Mouse (Mus musculus): ENCODE results near the gene Adgra1.

The Adgra1 gene

DNA sequence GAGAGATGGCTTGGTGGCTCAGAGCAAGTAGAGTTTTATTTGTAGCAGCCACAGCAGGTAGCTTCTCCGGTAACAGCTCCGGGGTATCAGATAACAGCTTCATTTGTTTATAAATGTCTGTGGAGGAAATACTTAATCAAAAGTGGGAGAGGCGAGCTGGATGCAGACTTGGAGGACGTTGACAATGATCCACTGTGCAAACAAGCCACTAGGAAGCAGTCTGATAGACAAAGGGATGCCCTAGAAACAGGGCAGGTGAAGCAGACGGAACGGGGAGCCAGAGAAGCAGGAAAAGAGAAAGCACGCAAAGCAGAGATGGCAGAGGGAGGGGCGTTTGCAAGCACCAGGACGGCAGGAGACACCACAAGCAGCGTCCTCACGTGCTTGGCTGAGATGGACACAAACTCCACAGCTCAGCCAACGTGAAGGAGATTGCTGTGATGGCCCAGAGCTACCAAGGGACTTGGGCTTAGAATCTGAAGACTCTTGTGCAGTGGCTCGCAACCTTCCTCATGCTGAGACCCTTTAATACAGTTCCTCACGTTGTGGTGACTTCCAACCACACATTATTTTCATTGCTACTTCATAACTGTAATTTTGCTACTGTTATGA, 81.8 kb downstream of the Adgra1 start:
- peak overlapping the region; percentile 75 for H3K4me3 ChIP-seq (replicated peaks; ENCODE audit: low read length)
- peaks cover 35% of the 10 kb centered on the region for H3K4me1 ChIP-seq (replicated peaks; ENCODE audit: low read depth, low read length)
- H3K36me3 ChIP-seq (ENCODE audit: insufficient read depth, low read length): 0 out of 2 replicates have a peak, but pooled peaks cover 6% of the 10 kb centered on the region
- H3K9me3 ChIP-seq (ENCODE audit: low read length): no peaks in the 10 kb centered on the region
- no peak for TF ChIP-seq CTCF (conservative IDR thresholded peaks at IDR 0.05; ENCODE audit: low read length)
- TF ChIP-seq NANOG (IDR thresholded peaks at IDR 0.05; ENCODE audit: borderline replicate concordance, low read length): peak; percentile 44; the same call in 1 of the 2 replicates
- H3K27me3 ChIP-seq (ENCODE audit: insufficient read depth, low read length): peaks cover 54% of the 10 kb centered on the region

DNA sequence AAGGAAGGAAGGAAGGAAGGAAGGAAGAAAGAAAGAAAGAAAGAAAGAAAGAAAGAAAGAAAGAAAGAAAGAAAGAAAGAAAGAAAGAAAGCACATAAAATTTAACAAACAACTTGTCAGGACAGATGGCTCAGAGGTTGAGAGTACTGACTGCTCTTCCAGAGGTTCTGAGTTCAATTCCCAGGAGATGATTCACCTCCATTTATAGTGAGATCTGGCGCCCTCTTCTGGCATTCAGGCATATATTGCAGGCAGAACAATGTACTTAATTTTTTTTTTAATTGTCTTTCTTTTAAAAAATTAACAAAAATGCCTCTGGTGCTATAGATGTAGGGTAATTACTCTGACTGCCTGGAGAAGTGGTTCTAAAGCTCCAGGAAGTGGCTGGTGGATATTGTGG, 82.4 kb downstream of the Adgra1 start:
- peaks cover 56% of the 10 kb centered on the region for H3K27me3 ChIP-seq (ENCODE audit: insufficient read depth, low read length)
- peaks cover 10% of the 10 kb centered on the region; the same call in 1 of the 2 replicates for H3K36me3 ChIP-seq (ENCODE audit: insufficient read depth, low read length)
- no peak overlapping the region for H3K4me3 ChIP-seq (replicated peaks; ENCODE audit: low read length)
- H3K4me1 ChIP-seq (replicated peaks; ENCODE audit: low read depth, low read length): peaks cover 35% of the 10 kb centered on the region
- TF ChIP-seq CTCF (conservative IDR thresholded peaks at IDR 0.05; ENCODE audit: low read length) (no peak), NANOG (IDR thresholded peaks at IDR 0.05; ENCODE audit: borderline replicate concordance, low read length) (no peak), POU5F1 (IDR thresholded peaks at IDR 0.05; ENCODE audit: borderline replicate concordance, low read length) (no peak)
- no peaks in the 10 kb centered on the region for H3K9me3 ChIP-seq (ENCODE audit: low read length)

DNA sequence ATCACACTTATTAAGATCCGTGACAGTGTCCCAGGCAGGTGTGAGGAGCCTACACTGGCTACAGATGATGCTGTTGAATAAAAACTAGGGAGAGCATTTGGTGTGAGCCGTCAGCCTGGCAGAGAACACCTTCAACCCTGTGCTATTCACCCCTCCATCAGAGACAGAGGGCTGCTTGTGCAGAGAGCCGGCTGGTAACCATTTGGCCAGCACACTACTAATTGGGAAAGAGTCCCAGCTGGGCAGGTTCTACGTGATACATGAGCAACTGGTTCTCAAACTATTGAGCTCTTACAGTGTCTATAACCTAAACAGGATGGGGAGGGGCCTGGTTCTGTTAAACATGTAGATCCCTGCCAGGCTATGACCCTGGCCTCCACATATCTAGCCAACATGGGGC, 84.3 kb downstream of the Adgra1 start:
- peaks cover 12% of the 10 kb centered on the region for H3K36me3 ChIP-seq (ENCODE audit: insufficient read depth, low read length)
- no peak for TF ChIP-seq NANOG (IDR thresholded peaks at IDR 0.05; ENCODE audit: borderline replicate concordance, low read length)
- TF ChIP-seq POU5F1 (IDR thresholded peaks at IDR 0.05; ENCODE audit: borderline replicate concordance, low read length): no peak
- TF ChIP-seq CTCF (conservative IDR thresholded peaks at IDR 0.05; ENCODE audit: low read length): no peak
- no peaks in the 10 kb centered on the region for H3K9me3 ChIP-seq (ENCODE audit: low read length)
- H3K4me3 ChIP-seq (replicated peaks; ENCODE audit: low read length): no peak overlapping the region
- peaks cover 44% of the 10 kb centered on the region for H3K27me3 ChIP-seq (ENCODE audit: insufficient read depth, low read length)
- peaks cover 35% of the 10 kb centered on the region for H3K4me1 ChIP-seq (replicated peaks; ENCODE audit: low read depth, low read length)

Measured in E14TG2a.4 (cell line).